Mouse (Mus musculus): ENCODE data around the gene Mdm2.

The Mdm2 gene

DNA sequence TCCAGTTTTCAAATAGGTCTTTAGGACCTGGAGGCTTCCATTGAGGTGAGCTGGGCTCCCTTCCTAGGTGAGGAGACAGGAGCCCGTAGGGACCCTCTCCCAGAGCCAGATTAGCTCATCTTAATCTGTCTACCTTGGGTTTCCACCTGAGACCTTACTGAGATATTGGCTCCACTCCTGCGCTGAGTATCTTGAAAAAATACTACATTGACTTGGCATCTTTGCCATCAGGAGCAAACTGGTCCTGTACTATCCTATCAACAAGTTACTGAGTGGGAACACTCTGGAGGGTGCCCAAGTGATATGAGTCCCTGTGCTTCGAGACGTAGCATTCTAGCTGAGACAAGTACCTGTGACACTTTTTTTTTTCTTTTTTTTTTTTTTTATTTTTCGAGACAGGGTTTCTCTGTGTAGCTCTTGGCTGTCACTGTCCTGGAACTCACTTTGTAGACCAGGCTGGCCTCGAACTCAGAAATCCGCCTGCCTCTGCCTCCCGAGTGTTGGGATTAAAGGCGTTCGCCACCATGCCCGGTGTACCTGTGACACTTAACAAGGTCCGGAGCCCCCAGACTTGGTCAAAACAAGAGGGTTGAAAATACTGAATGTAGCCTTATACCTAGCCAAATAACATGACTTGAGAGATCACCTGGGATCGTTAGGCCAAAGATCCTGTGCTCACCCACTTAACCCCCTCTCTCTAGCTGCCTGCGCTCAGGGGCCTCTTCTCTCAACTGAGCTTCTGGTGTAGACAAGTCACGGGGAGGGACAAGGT lies 67.9 kb downstream of the Mdm2 start:
- no peak for DNase-seq (ENCODE audit: low spot score)

- no peak for DNase-seq (ENCODE audit: low spot score)
These were observed 68.4 kb downstream of the Mdm2 start for GRCm38 (mm10) chr10:117642201-117642450.

- no peak for DNase-seq (ENCODE audit: low spot score)
These were observed 69.0 kb downstream of the Mdm2 start for GRCm38 (mm10) chr10:117641400-117642200.

GRCm38 (mm10) chr10:117640595-117641078 lies 69.9 kb downstream of the Mdm2 start:
- no peak for DNase-seq (ENCODE audit: low spot score)

GRCm38 (mm10) chr10:117639899-117640594 lies 70.5 kb downstream of the Mdm2 start:
- no peak for DNase-seq (ENCODE audit: low spot score)

GRCm38 (mm10) chr10:117639221-117639599 lies 71.3 kb downstream of the Mdm2 start:
- DNase-seq (ENCODE audit: low spot score) = no peak

Data from MN1 (cell line).